Mouse (Mus musculus) retina, adult 2 months (tissue): ENCODE measurements at regions not wholly inside any gene's neighbourhood (a gene's known extent, or its start where the extent isn't known, plus 50 kb on each side); places are given as distances from the start of the nearest gene placed in this dataset.

Experiments used
- DNase-seq: peaks from one replicate; pipeline ENCODE4 v3.0.0-alpha.2; 2012; ENCODE audit warnings: low read depth, low spot score

- no peak for DNase-seq
These were observed 55.2 kb upstream of the Eif4g2 start for GRCm38 (mm10) chr7:111138038-111138437.

DNA sequence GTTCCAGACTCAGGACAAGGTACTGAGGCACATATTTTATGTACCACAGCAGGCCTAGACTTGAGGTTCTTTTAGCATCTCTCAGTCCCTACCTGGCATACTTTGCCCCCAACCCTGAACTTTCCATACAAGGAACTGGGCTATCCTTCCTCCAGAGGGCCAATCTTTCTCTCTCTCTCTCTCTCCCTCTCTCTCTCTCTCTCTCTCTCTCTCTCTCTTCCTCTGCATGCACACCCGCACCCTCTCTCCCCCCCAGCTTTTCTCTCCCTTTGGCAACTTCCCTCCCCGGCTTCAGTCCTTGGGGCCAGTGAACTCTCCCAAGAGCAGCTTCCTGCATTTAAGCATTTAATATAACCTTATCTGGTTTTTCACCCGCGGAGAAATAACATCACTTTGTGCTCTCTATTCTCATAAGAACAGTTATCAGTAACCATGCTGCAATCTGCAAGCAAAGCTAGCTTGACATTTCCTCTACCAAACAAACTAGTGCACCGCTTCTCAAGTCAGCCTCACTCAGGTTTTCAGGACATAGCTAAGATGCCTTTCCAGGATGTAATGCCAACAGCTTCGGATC is 53.3 kb upstream of the Eif4g2 start:
- DNase-seq: no peak

DNA sequence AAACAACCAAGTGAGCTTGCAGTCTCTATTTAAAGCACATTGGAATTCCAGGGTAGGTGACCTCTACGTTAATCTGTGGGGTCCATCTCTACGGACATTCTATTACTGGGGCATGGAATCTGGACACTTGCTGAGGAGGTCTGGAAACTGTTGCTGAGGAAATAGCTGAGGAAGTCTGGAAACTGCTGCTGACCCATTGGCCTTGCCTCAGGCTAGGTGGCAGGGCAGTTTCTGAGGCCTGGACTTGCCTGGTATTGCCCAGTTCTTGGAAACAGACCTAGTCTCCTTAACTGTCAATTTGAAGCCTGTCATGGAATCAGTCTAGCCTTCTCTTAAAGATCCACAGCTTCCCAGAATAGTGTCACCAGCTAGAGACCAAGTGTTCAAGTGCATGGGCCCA is 51.7 kb upstream of the Eif4g2 start:
- no peak for DNase-seq
